Mouse (Mus musculus) left cerebral cortex, postnatal 25 days (tissue): ENCODE results near the gene Csnk1e. TPM values are rescaled to one million over a fixed set of nuclear protein-coding genes. Genes with fewer than 3 reads are reported as not detected.

Experiments used
- DNase-seq, 2 experiments: peaks; one replicate each; pipeline ENCODE4 v3.0.0; 2022; ENCODE audit warnings: low spot score in 2 of 2, mixed read lengths in 1 of 2
- intact Hi-C: fragments of 180-260 bp; cut with DNase I; formaldehyde crosslinking; loops from one replicate; pipeline ENCODE4 v1.15.1; 2025
- total RNA-seq, 2 experiments: library from RNA; stranded (reverse); gene quantifications; 2 replicates each; pipeline ENCODE4 v1.2.3; 2021

Csnk1e gene
- total RNA-seq, 2 experiments from 2014 or later = 133 to 141 TPM

- intact Hi-C loops = no loop called here
- no peak for DNase-seq
Measured at GRCm38 (mm10) chr15:79429994-79430393, 25.4 kb downstream of the Csnk1e start.

- intact Hi-C loops = no loop called here
- DNase-seq = no peak
Measured at GRCm38 (mm10) chr15:79429527-79429926, 25.8 kb downstream of the Csnk1e start.

GRCm38 (mm10) chr15:79428616-79429015, 26.8 kb downstream of the Csnk1e start:
- intact Hi-C loops = no loop called here
- DNase-seq = no peak

GRCm38 (mm10) chr15:79427516-79427915, 27.9 kb downstream of the Csnk1e start:
- peak in 1 of 2 experiments; percentile 59 for DNase-seq
- intact Hi-C loops = loop anchor here (1.0 kb wide), 1 partner anchor 24 kb away; the partner anchor contains the start of gene Tmem184b

GRCm38 (mm10) chr15:79425516-79425915, 29.9 kb downstream of the Csnk1e start:
- no peak for DNase-seq
- intact Hi-C loops = no loop called here

- intact Hi-C loops = no loop called here
- no peak for DNase-seq
Measured at GRCm38 (mm10) chr15:79424602-79425001, 30.8 kb downstream of the Csnk1e start.

GRCm38 (mm10) chr15:79422715-79423243, 32.6 kb downstream of the Csnk1e start:
- intact Hi-C loops = no loop called here
- no peak for DNase-seq

- DNase-seq = no peak
- intact Hi-C loops = no loop called here
Measured at GRCm38 (mm10) chr15:79418677-79419076, 36.7 kb downstream of the Csnk1e start.

- DNase-seq = no peak
- intact Hi-C loops = no loop called here
Measured at GRCm38 (mm10) chr15:79418265-79418664, 37.1 kb downstream of the Csnk1e start.

- intact Hi-C loops = no loop called here
- DNase-seq = no peak
Measured at GRCm38 (mm10) chr15:79417379-79417778, 38.0 kb downstream of the Csnk1e start.

- intact Hi-C loops = no loop called here
- DNase-seq = no peak
Measured at GRCm38 (mm10) chr15:79416460-79417085, 38.8 kb downstream of the Csnk1e start.

GRCm38 (mm10) chr15:79414513-79414912, 40.9 kb downstream of the Csnk1e start:
- DNase-seq = no peak
- intact Hi-C loops = no loop called here

GRCm38 (mm10) chr15:79413802-79414201, 41.6 kb downstream of the Csnk1e start:
- DNase-seq = no peak
- intact Hi-C loops = no loop called here

GRCm38 (mm10) chr15:79413201-79413600, 42.2 kb downstream of the Csnk1e start:
- intact Hi-C loops = no loop called here
- no peak for DNase-seq

GRCm38 (mm10) chr15:79411363-79412065, 43.9 kb downstream of the Csnk1e start:
- DNase-seq = no peak
- intact Hi-C loops = no loop called here

GRCm38 (mm10) chr15:79409077-79409573, 46.2 kb downstream of the Csnk1e start:
- DNase-seq = no peak
- intact Hi-C loops = no loop called here

- intact Hi-C loops = no loop called here
- DNase-seq = no peak
Measured at GRCm38 (mm10) chr15:79406564-79406963, 48.8 kb downstream of the Csnk1e start.

- intact Hi-C loops = loop anchor here (5.0 kb wide), 1 partner anchor 63 kb away; no protein-coding TSS in a partner anchor
- DNase-seq = no peak
Measured at GRCm38 (mm10) chr15:79404277-79404676, 51.1 kb downstream of the Csnk1e start.

GRCm38 (mm10) chr15:79403763-79404210, 51.6 kb downstream of the Csnk1e start:
- intact Hi-C loops = loop anchor here (1.0 to 5.0 kb wide), 4 partner anchors 24 to 64 kb away; no protein-coding TSS in a partner anchor

More at GRCm38 (mm10) chr15:79403763-79404210, 51.6 kb downstream of the Csnk1e start:
- DNase-seq = no peak
